In the genomic region with DNA sequence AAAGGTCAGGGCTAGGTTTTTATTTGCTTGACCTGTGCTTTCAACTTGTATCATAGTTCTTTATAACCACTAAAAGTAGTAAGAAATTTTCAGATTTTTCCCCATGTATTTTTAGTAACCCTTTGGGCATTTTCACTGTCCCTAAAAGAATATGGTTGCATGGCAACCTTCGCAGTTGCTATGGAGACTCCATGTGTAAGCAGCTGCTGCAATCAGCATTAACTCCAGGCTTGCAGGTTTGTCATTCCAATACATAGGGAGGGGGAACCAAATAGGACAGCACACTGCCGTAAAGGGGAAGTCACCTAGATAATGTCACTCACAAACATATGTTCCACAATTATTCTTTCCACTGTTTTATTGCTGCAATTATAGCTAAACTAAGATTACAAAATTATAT, we compare ENCODE assay signal across 9 mouse cellular contexts.
DNase-seq lines count a peak whose midpoint lies in the region; ATAC-seq lines count a peak whose summit lies in the region.
"Had no signal": no experiment of that assay in that cellular context is flagged by ENCODE, and none has a peak within 500 bp of the region (broad histone marks: within the 10 kb centered on the region; RNA-seq: fewer than 3 reads in every experiment).

No protein-coding gene starts in this region.

- H3K9me3 ChIP-seq in limb, embryonic 13.5 days: no peaks in the 10 kb centered on the region
- no peaks in the 10 kb centered on the region for H3K9me3 ChIP-seq in limb, embryonic 10.5 days (replicated peaks)
- H3K9me3 ChIP-seq in midbrain, embryonic 11.5 days (ENCODE audit: control insufficient read depth, low read length): no peaks in the 10 kb centered on the region
- H3K9me3 ChIP-seq: lung, embryonic 15.5 days had no signal

- WGBS in limb, embryonic 13.5 days: 45% methylated on average over 2 of the region's 2 CpGs
- 57% methylated on average over 2 of the region's 2 CpGs for WGBS in limb, embryonic 10.5 days
- 27% methylated on average over 2 of the region's 2 CpGs for WGBS in midbrain, embryonic 11.5 days

- H3K4me1 ChIP-seq in limb, embryonic 13.5 days: no peaks in the 10 kb centered on the region
- H3K4me1 ChIP-seq in limb, embryonic 10.5 days: no peaks in the 10 kb centered on the region
- H3K4me1 ChIP-seq in midbrain, embryonic 11.5 days (ENCODE audit: control insufficient read depth, insufficient read depth, low read length): peaks cover 11% of the 10 kb centered on the region
- H3K4me1 ChIP-seq: lung, embryonic 15.5 days had no signal

- H3K4me2 ChIP-seq in limb, embryonic 13.5 days (replicated peaks): no peak overlapping the region
- no peak overlapping the region for H3K4me2 ChIP-seq in midbrain, embryonic 11.5 days
- H3K4me2 ChIP-seq: lung, embryonic 15.5 days had no signal

- H3K36me3 ChIP-seq in limb, embryonic 13.5 days: no peaks in the 10 kb centered on the region
- no peaks in the 10 kb centered on the region for H3K36me3 ChIP-seq in limb, embryonic 10.5 days
- no peaks in the 10 kb centered on the region for H3K36me3 ChIP-seq in midbrain, embryonic 11.5 days (ENCODE audit: control insufficient read depth, insufficient read depth, low read length)
- H3K36me3 ChIP-seq: lung, embryonic 15.5 days had no signal

- no peak for DNase-seq in limb, embryonic 10.5 days (ENCODE audit: low spot score)
- DNase-seq in layer of hippocampus, adult 18-20 months (ENCODE audit: low spot score in 2 of 2): peak; percentile 59 to 83
- peak; percentile 90 for DNase-seq in midbrain, embryonic 11.5 days (ENCODE audit: low spot score, missing footprints)
- DNase-seq in right cerebral cortex, postnatal 4 days: peak; percentile 44
- no peak for DNase-seq in adrenal gland, postnatal 25 days
- no peak for DNase-seq in ovary, postnatal 36 days (ENCODE audit: low spot score)

- H3K27ac ChIP-seq in limb, embryonic 13.5 days: no peak overlapping the region
- H3K27ac ChIP-seq in limb, embryonic 10.5 days: no peak overlapping the region
- H3K27ac ChIP-seq in midbrain, embryonic 11.5 days (ENCODE audit: low read depth, low read length): no peak overlapping the region
- H3K27ac ChIP-seq: lung, embryonic 15.5 days had no signal

- no peak overlapping the region for H3K4me3 ChIP-seq in limb, embryonic 13.5 days
- no peak overlapping the region for H3K4me3 ChIP-seq in limb, embryonic 10.5 days
- no peak overlapping the region for H3K4me3 ChIP-seq in midbrain, embryonic 11.5 days (ENCODE audit: low read depth, low read length)
- H3K4me3 ChIP-seq: lung, embryonic 15.5 days had no signal

- no peak overlapping the region for H3K9ac ChIP-seq in limb, embryonic 13.5 days
- H3K9ac ChIP-seq in midbrain, embryonic 11.5 days (ENCODE audit: low read length): no peak overlapping the region
- H3K9ac ChIP-seq: lung, embryonic 15.5 days had no signal

- ATAC-seq in limb, embryonic 13.5 days (ENCODE audit: low FRiP score, low read depth): peak; percentile 73; the same call in 1 of the 2 replicates
- peak; percentile 91 for ATAC-seq in midbrain, embryonic 11.5 days (ENCODE audit: low FRiP score)
- no peak for ATAC-seq in erythroid progenitor cell, adult 5-6 weeks (replicated peaks; ENCODE audit: low FRiP score, poor library complexity, severe bottlenecking)

- H3K27me3 ChIP-seq in limb, embryonic 13.5 days: no peaks in the 10 kb centered on the region
- no peaks in the 10 kb centered on the region for H3K27me3 ChIP-seq in limb, embryonic 10.5 days (ENCODE audit: low read depth, poor library complexity, severe bottlenecking)
- no peaks in the 10 kb centered on the region for H3K27me3 ChIP-seq in midbrain, embryonic 11.5 days (ENCODE audit: control insufficient read depth, insufficient read depth, low read length)
- H3K27me3 ChIP-seq: lung, embryonic 15.5 days had no signal

Comparison
In these comparisons a context has a peak if more than half of its experiments do, and no peak if none do; other contexts are left out.
1. DNase-seq: peak in layer of hippocampus, adult 18-20 months (2 of 2), midbrain, embryonic 11.5 days (single experiment) and right cerebral cortex, postnatal 4 days (single experiment); none in limb, embryonic 10.5 days (single experiment), adrenal gland, postnatal 25 days (single experiment) and ovary, postnatal 36 days (single experiment).